Mouse (Mus musculus) lung, postnatal 0 days (tissue): ENCODE measurements around the gene Gucy2e. TPM values are rescaled to one million over a fixed set of nuclear protein-coding genes. Genes with fewer than 3 reads are reported as not detected.

ENCODE experiments used
- ATAC-seq: fragments of 200-750 bp; cut with Nextera tagmentation; 2 replicates; pipeline ENCODE4 v1.8.0; 2017; ENCODE audit warnings: moderate library complexity
- DNase-seq: peaks from one replicate; pipeline ENCODE4 v3.0.0-alpha.2; 2016; ENCODE audit warnings: low spot score
- H3K27ac ChIP-seq: fragments of 300-500 bp; sonication (generic); 2 replicates; pipeline ENCODE4 v1.5.1; 2014; ENCODE audit warnings: antibody characterized with exemption, mild to moderate bottlenecking, low read length, mixed read lengths
- H3K27me3 ChIP-seq: fragments of 300-500 bp; sonication (generic); replicated peaks from 2 replicates; pipeline ENCODE4 v1.6.1; 2014; ENCODE audit warnings: low read length, mixed read lengths; ENCODE audit not compliant: insufficient read depth
- H3K36me3 ChIP-seq: fragments of 300-500 bp; sonication (generic); 2 replicates; pipeline ENCODE4 v1.6.1; 2014; ENCODE audit warnings: low read length, mixed read lengths; ENCODE audit not compliant: insufficient read depth
- H3K4me1 ChIP-seq: fragments of 300-500 bp; sonication (generic); 2 replicates; pipeline ENCODE4 v1.6.1; 2014; ENCODE audit warnings: antibody characterized with exemption, low read depth, low read length, mixed read lengths; ENCODE audit not compliant: insufficient read depth
- H3K4me2 ChIP-seq: fragments of 300-500 bp; sonication (generic); replicated peaks from 2 replicates; pipeline ENCODE4 v1.6.1; 2014; ENCODE audit warnings: low read depth, mild to moderate bottlenecking, low read length, moderate library complexity, mixed read lengths
- H3K4me3 ChIP-seq: fragments of 300-500 bp; sonication (generic); 2 replicates; pipeline ENCODE4 v1.5.1; 2014; ENCODE audit warnings: low read depth, low read length
- H3K9ac ChIP-seq: fragments of 300-500 bp; sonication (generic); replicated peaks from 2 replicates; pipeline ENCODE4 v1.6.1; 2014; ENCODE audit warnings: low read depth, mild to moderate bottlenecking
- H3K9me3 ChIP-seq: fragments of 300-500 bp; sonication (generic); 2 replicates; pipeline ENCODE4 v1.6.1; 2016; ENCODE audit warnings: low read length, mixed read lengths
- CTCF ChIP-seq: IDR thresholded peaks from 2 replicates; pipeline ENCODE4 v1.5.1; 2016; ENCODE audit warnings: antibody characterized with exemption, mild to moderate bottlenecking
- EP300 ChIP-seq: IDR thresholded peaks from 2 replicates; pipeline ENCODE4 v1.6.1; 2016; ENCODE audit warnings: antibody characterized with exemption, mild to moderate bottlenecking, control low read depth
- WGBS: fragments of 180-500 bp; shearing (Covaris S2); extraction: QIAGEN DNeasy Blood & Tissue Kit; methylation state at CpG from one replicate; pipeline ENCODE4 v1.1.7; 2014; 5-methylcytosine and 5-hydroxymethylcytosine counted together
- polyA plus RNA-seq: library from polyadenylated mRNA; unstranded; fragments of >200 nt; fragmentation: Nextera tagmentation; extraction: Ambion mirVana; gene quantifications from 2 replicates; pipeline ENCODE4 v1.2.1, GENCODE M21; 2015

Gucy2e gene
- polyA plus RNA-seq, 1 experiment from 2014 or later, result 0.04 TPM

GRCm38 (mm10) chr11:69174722-69175121, 62.1 kb downstream of the Gucy2e start:
- ATAC-seq (no peak), DNase-seq (no peak)
- Histone ChIP-seq H3K36me3 (no peaks in the 10 kb centered on the region), H3K27ac (no peak overlapping the region), H3K4me2 (no peak overlapping the region), H3K9ac (no peak overlapping the region), H3K4me1 (no peaks in the 10 kb centered on the region), H3K27me3 (no peaks in the 10 kb centered on the region), H3K9me3 (no peaks in the 10 kb centered on the region), H3K4me3 (no peak overlapping the region)
- 77% methylated on average over 7 of the region's 7 CpGs for WGBS
- no peak for TF ChIP-seq CTCF
- no peak for TF ChIP-seq EP300

- Histone ChIP-seq H3K27ac (no peak overlapping the region), H3K27me3 (no peaks in the 10 kb centered on the region), H3K9ac (no peak overlapping the region), H3K4me1 (no peaks in the 10 kb centered on the region), H3K9me3 (no peaks in the 10 kb centered on the region), H3K4me2 (no peak overlapping the region), H3K36me3 (no peaks in the 10 kb centered on the region), H3K4me3 (no peak overlapping the region)
- no peak for ATAC-seq
- no peak for DNase-seq
- 61% methylated on average over 2 of the region's 2 CpGs for WGBS
- no peak for TF ChIP-seq CTCF
- no peak for TF ChIP-seq EP300
These were observed 64.2 kb downstream of the Gucy2e start for GRCm38 (mm10) chr11:69172606-69173005.

GRCm38 (mm10) chr11:69171626-69172025, 65.2 kb downstream of the Gucy2e start:
- Histone ChIP-seq H3K4me2 (no peak overlapping the region), H3K4me1 (no peaks in the 10 kb centered on the region), H3K4me3 (no peak overlapping the region), H3K27me3 (no peaks in the 10 kb centered on the region), H3K9me3 (no peaks in the 10 kb centered on the region), H3K27ac (no peak overlapping the region), H3K9ac (no peak overlapping the region), H3K36me3 (no peaks in the 10 kb centered on the region)
- DNase-seq, result peak; percentile 88
- no peak for TF ChIP-seq EP300
- TF ChIP-seq CTCF, result peak; percentile 88
- 21% methylated on average over 7 of the region's 7 CpGs for WGBS
- peak; percentile 81 for ATAC-seq

GRCm38 (mm10) chr11:69169313-69169712, 67.5 kb downstream of the Gucy2e start:
- no peak overlapping the region for H3K4me3 ChIP-seq
- no peak overlapping the region for H3K4me2 ChIP-seq
- H3K27me3 ChIP-seq, result no peaks in the 10 kb centered on the region
- DNase-seq (no peak), ATAC-seq (no peak)
- H3K9me3 ChIP-seq, result no peaks in the 10 kb centered on the region
- WGBS, result 74% methylated on average over 12 of the region's 12 CpGs
- no peaks in the 10 kb centered on the region for H3K36me3 ChIP-seq
- no peaks in the 10 kb centered on the region for H3K4me1 ChIP-seq
- no peak overlapping the region for H3K27ac ChIP-seq
- no peak overlapping the region for H3K9ac ChIP-seq
- TF ChIP-seq EP300 (no peak), CTCF (no peak)

Other genes with a start within 250 kb of the Gucy2e start
- 7.0 and 9.0 TPM in 2 replicates for gene Pfas, start 228.6 kb downstream of the Gucy2e start, polyA plus RNA-seq
- 12.2 and 12.3 TPM in 2 replicates for gene Ctc1, start 221.1 kb downstream of the Gucy2e start, polyA plus RNA-seq
- gene Aurkb, start 191.4 kb downstream of the Gucy2e start, polyA plus RNA-seq, result 6.5 and 9.1 TPM in 2 replicates
- 20.1 and 21.9 TPM in 2 replicates for gene Borcs6, start 177.3 kb downstream of the Gucy2e start, polyA plus RNA-seq
- gene Tmem107, start 166.2 kb downstream of the Gucy2e start, polyA plus RNA-seq, result 62.9 and 70.0 TPM in 2 replicates
- gene Vamp2, start 148.5 kb downstream of the Gucy2e start, polyA plus RNA-seq, result 45.0 and 50.6 TPM in 2 replicates
- 16.6 and 30.0 TPM in 2 replicates for gene Per1, start 141.8 kb downstream of the Gucy2e start, polyA plus RNA-seq
- gene Hes7, start 116.6 kb downstream of the Gucy2e start, polyA plus RNA-seq, result 0.38 and 0.49 TPM in 2 replicates
- 0.42 and 0.50 TPM in 2 replicates for gene 9130213A22Rik, start 114.4 kb downstream of the Gucy2e start, polyA plus RNA-seq
- gene Aloxe3, start 111.1 kb downstream of the Gucy2e start, polyA plus RNA-seq, result 0.13 and 0.44 TPM in 2 replicates
- not detected in 2 replicates for gene Alox12b, start 80.0 kb downstream of the Gucy2e start, polyA plus RNA-seq
- gene Alox8, start 39.2 kb downstream of the Gucy2e start, polyA plus RNA-seq, result 0.04 and 0.08 TPM in 2 replicates
- 5.0 and 5.5 TPM in 2 replicates for gene Cntrob, start 86.7 kb upstream of the Gucy2e start, polyA plus RNA-seq
- 109 TPM in 2 replicates for gene Trappc1, start 86.9 kb upstream of the Gucy2e start, polyA plus RNA-seq
- 0.86 and 0.93 TPM in 2 replicates for gene Kcnab3, start 89.2 kb upstream of the Gucy2e start, polyA plus RNA-seq
- gene Rnf227, start 103.4 kb upstream of the Gucy2e start, polyA plus RNA-seq, result 5.7 and 6.6 TPM in 2 replicates
- 29.9 and 38.4 TPM in 2 replicates for gene Chd3, start 132.4 kb upstream of the Gucy2e start, polyA plus RNA-seq
- gene Naa38, start 158.5 kb upstream of the Gucy2e start, polyA plus RNA-seq, result 126 and 142 TPM in 2 replicates
- gene Cyb5d1, start 158.6 kb upstream of the Gucy2e start, polyA plus RNA-seq, result 16.3 and 16.5 TPM in 2 replicates
- gene Tmem88, start 161.2 kb upstream of the Gucy2e start, polyA plus RNA-seq, result 96.5 and 101 TPM in 2 replicates
- 29.4 and 34.9 TPM in 2 replicates for gene Kdm6b, start 176.6 kb upstream of the Gucy2e start, polyA plus RNA-seq